Mouse (Mus musculus): Measurements from ENCODE around the gene Hnrnpl. TPM values are rescaled to one million over a fixed set of nuclear protein-coding genes. Genes with fewer than 3 reads are reported as not detected.

Hnrnpl gene
- polyA plus RNA-seq, 1 experiment = 837 TPM

DNA sequence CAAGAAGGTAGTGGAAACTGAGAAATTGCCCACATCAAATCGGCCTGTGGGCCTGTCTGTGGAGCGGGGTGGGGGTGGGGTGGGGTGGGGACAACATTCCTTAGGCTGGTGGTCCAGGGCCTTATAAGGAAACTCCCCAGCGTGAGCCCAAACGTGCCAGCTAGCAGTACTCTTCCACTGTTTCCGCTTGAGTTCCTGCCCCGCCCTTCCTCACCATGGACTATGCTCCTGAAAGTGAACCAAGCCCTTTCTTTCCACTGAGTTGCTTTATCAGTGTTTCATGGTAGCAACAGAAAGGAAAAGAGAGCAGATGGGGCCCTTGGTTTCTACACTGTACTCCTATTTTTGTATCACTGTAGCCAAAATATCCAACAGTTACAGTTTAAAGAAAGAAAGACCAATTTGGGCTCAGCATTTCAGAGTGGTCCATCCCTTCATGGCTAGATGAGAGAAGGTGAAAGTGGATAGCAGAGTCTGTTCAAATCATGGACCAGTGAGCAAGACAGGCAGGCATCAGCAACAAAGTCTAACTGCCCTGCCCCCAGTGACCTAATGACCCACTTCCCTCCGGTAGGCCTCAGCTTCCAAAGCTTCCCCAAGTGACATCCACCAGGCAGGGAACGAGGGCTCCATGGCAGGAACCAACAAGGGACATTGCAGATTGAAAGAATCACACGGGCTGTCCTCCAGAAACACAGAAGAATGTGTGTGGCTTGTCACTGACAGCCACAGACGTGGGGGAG is 5.3 kb upstream of the Hnrnpl start:
- TF ChIP-seq GATA1 (IDR thresholded peaks at IDR 0.05; ENCODE audit: low read length) = no peak

DNA sequence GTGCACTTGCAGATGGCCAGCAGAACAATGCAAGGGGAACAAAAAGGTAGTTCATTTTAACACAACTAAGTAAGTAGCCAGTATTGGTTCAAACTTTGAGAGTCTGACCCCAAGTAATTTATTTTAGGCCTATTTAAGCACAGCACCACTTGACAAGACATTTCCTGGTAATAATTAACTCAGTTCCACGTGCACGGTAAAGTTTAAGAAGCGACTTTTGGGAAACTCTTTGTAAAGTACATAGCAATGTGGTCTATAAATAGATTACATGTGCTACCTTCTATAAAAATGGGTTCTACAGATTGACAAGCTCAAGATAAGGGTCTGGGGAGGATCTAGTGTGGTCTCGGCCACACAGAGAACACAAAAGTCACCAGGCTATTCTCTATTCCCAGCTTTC is 4.6 kb upstream of the Hnrnpl start:
- TF ChIP-seq GATA1 (IDR thresholded peaks at IDR 0.05; ENCODE audit: low read length) = no peak

DNA sequence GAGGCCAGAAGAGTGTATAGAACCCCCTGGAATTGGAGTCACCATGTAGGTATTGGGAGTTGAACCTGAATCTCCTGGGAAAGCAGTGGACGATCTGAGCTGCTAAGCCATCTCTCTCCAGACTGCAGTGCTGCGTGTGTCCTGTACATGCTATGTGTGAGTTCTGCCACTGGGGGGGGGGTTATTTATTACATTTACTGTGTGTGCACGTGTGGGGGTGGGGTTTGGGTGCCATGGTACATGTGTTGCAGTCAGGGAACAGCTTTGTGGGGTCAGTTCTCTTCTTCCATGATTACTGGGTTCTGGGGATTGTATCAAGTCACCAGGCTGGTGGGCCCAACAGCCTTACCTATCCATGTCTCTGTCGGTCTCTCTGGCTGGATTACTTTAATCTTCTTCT is 1.5 kb upstream of the Hnrnpl start:
- TF ChIP-seq GATA1 (IDR thresholded peaks at IDR 0.05; ENCODE audit: low read length) = no peak

DNA sequence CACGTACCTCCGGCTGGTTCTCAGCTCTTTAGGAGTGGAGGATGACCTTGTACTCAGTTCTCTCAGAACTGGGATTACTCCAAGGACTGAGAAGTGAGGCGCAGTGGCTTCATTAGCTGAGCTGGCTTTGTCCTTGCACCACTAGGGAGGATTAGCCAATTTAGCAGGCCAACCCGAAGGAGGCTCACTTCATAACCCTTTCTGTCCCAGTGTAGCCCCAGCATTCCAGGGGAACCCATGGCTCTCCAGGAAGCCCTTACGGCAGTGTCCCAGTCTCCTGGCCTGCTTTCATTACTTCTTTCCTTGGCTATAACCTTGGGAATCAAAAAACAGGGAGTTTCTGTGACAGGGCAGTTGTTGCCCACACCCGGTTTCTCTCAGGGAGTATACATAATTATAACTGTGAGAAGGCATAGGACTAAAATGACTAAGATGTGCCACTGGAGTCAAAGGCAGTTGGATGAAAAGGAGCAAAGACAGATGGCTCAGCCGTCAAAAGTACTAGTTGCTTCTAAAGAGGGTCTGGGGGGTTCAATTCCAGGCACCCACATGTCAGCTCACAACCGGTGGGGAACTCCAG is 610 bp upstream of the Hnrnpl start:
- no peak for TF ChIP-seq GATA1 (IDR thresholded peaks at IDR 0.05; ENCODE audit: low read length)

DNA sequence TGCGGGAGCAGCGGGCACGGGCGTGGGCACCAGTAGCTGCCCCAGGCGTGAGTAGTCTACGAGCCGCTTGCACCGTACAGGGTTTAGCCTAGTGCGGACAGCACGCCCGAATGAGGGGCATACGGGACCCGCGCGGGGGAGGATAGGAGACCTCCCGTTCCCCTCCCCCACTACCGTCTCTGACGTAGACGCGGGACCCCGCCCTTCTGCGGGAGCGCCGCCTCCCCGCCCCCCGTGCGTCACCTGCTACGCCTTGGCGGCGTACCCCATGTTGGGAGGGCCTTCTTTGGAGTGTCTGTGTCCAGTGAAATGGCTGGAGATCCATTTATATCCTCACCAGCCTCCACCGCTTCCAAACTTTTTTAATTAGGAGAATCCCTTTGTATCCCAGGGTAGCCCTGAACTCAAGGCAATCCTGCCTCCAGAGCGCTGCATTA is 634 bp downstream of the Hnrnpl start:
- TF ChIP-seq GATA1 (IDR thresholded peaks at IDR 0.05; ENCODE audit: low read length) = no peak

DNA sequence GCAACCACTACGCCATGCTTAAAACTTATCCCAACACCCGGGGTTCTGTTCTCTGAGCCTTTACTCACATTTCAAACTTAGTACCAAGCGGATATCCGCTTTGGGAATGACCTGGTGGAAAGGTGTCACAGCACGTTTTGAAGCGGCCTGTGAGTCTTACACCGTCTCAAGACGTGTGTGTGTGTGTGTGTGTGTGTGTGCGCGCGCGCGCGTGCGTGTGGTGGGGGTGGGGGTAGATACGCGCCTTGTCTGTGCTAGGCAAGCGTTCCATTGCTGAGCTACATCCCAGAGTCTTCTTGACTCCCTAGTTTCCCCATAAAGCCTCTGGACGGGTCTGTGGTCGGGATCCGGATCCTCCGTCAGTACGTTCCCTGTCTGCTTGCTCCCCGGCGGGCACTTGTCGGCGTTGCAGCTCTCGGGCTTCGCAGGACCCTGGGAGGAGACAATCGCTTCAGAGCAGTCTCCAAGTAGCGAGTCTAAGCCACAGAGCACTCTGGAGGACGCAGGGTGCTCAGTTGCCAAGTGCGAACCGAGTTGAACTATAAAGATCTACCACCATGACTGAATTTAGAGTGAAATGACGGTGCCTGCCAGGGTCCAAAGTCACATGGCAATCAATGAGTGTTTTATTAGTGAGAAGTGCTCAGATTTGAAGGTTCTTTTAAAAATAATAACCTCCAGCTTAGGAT is 1.2 kb downstream of the Hnrnpl start:
- no peak for TF ChIP-seq GATA1 (IDR thresholded peaks at IDR 0.05; ENCODE audit: low read length)

DNA sequence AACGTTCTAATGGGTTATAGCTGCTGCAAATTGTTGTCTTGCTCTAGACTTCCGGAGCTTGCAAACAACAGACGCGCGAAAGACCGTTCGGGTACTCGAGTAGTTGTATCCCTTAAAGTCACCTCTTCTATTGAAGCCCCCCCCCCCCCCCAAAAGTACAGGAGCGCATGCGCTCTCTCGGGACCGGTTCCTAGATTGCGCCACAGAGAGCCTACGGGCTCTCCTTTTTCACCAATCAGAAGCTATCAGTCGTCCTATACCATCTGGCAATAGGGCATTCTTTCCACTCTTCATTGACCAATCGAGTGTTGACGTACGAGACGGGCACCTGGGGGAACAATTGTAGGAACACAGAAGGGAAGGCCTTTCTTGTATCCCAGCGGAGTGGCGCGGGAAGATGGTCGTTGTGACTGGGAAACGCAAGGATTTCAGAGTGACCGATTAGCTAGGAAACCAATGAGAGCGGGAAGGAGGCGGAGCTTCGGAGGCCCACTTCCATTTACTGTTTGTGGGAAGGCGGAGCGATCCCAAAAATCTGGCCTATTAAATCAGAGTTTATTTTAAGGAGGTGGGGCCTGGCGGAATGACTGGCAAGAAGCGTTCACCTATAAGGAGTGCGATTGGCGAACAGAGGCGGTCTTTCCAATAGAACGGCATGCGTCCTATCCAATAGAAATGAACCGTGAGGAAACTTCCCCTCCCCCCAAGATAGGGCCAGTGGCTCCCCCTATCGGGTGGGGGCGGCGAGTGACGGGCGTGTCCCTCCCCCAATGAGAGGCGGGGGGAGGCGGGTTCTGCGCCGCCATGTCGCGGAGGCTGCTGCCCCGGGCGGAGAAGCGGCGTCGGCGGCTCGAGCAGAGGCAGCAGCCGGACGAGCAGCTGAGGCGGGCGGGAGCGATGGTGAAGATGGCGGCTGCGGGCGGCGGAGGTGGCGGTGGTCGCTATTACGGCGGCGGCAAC is 2.0 kb downstream of the Hnrnpl start:
- TF ChIP-seq GATA1 (IDR thresholded peaks at IDR 0.05; ENCODE audit: low read length) = no peak

DNA sequence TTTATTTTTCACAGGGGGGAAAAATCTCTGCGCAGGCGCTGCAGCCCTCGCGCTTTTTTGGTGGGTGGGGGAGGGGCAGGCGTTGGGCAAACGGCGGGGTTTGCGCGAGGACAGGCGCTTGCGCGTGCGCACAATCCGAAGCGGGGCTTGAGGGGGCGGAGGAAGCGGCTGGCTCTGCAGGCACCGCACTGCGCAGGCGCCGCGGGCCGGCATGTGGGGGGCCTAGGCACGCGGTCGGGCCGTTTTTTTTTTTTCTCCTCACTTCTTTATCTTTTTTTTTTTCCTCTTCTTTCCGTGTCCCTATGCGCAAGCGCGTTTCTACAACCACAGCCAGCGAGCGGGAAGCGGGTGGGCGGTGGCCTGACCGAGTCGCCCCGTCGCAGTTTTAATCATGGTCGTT is 2.9 kb downstream of the Hnrnpl start:
- no peak for TF ChIP-seq GATA1 (IDR thresholded peaks at IDR 0.05; ENCODE audit: low read length)

DNA sequence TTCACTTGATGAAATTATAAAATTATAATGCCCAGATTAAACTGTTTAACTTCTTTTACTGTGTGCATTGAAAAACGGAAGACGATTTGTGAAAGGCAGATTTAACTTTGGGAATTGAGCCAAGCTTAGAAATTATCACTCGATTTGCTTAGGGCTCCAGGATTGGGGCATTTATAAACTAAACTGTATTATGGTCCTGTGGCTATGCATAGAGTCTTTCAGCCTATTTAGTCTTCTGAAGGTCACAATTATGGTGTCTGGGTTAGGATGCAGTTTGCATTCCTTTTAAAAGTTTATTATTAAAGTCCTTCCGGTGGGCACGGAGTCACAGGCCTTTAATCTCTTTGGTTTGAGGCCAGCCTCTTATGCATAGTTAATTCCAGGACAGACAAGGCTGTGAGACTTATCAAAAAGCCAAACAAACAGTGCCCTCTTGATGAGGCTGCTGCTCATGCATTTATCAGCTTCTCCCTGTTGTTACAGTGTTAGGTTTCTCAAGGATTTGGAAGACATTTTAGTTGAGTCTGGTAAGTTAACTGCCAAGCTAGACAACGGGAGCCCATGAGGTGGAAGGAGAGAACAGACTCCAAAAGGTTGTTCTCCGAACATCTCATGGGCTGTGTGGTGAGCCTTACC is 3.4 kb downstream of the Hnrnpl start:
- TF ChIP-seq GATA1 (IDR thresholded peaks at IDR 0.05; ENCODE audit: low read length) = no peak

DNA sequence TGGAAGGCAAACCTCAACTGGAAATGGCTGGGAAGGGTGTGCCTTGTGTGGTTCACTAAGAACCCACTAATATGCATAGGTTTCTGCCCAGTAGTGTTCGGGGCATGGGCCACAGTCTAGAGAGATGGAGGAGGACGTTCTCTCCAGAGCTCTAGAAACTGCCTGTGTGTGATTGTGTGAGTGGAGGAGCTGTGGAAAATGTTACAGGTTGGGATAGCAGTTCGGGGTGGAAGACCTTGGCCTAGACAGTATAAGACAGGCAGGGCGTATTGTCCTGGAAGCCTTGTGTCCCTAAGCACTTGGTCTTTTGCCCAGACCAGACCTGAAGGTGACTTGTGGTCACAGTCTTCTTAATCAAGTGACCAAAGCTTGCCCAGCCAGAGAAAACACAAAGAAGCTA is 4.1 kb downstream of the Hnrnpl start:
- no peak for TF ChIP-seq GATA1 (IDR thresholded peaks at IDR 0.05; ENCODE audit: low read length)

DNA sequence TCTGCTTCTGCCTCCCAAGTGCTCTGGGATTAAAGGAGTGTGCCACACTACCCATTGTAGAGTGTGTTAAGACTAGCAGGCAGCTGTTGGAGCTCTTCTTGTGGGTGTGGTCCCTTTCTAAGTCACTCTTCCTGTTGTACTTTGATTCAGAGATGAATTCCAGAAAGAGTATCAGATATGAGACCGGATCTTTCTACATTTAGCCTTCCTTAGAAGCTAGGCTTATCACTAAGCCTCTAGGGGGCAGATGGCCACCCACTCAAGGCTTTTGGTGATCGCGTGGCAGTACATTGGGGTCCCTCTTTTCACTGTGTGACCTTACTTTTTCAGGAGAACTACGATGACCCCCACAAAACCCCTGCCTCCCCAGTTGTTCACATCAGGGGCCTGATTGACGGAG is 4.6 kb downstream of the Hnrnpl start:
- no peak for TF ChIP-seq GATA1 (IDR thresholded peaks at IDR 0.05; ENCODE audit: low read length)

DNA sequence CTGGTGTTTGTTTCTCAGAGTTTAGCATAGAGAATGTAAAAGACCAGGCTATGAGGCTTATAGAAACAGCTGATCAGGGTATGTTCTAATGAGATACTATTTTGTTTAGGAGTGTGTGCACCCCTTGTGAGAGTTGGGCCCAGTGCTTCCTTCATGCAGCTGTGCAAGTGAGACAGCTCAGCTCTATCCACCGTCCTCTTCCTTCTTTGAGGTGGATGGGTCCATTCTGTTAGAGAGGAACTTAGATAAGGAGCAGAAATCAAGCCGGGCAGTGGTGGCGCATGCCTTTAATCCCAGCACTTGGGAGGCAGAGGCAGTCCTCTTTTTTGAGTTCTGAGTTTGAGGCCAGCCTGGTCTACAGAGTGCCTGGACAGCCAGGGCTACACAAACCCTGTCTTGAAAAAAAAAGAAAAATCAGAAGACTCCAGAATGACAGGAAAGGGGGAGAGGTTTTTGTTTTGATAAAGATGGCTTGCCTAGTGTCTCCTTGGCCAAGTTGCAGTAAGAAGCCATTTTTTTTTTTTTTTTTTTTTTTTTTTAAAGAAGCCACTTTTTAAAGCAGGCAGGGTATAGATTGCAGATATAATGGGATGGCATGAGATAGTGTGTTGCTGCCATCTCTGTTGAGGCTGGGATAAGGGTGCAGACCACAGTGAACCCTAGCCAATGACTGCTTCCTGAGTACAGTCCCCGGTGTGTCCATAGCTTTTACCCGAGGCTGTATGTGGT is 6.1 kb downstream of the Hnrnpl start:
- no peak for TF ChIP-seq GATA1 (IDR thresholded peaks at IDR 0.05; ENCODE audit: low read length)

DNA sequence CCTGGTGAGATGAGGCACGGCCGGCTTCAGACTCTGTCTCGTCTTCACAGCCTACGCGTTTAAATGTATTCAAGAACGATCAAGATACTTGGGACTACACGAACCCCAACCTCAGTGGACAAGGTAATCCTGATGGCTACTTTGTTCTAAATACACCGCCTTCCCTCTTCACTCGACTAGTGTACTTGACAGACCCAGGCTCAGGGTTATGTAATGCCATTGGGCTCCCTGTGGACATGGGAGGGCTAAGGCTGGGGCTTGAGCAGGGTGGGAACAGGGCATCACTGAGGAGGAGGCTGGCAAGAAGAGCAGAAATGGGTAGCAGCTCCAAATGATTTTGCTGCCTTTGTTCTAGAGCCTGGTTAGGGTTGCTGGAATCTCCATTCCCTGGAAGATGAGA is 6.9 kb downstream of the Hnrnpl start:
- TF ChIP-seq GATA1 (IDR thresholded peaks at IDR 0.05; ENCODE audit: low read length) = no peak

DNA sequence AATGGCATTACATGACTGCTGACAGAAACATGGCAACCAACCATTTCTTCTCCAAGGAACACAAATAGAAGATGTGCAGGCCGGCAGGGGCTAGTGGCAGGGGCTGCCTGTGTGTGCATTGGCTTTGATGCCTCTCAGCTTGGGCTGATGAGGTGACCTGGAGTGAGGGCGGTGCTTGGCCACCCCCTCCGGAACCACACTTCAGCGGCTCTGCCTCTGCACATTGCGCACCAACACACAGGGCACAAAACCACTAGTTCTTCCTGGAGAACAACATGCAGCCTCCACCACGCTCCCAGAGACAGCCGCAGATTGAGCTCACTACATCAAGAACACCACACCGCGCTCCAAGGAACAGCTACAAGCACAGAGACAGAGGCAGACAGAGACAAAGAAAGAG is 7.9 kb downstream of the Hnrnpl start:
- TF ChIP-seq GATA1 (IDR thresholded peaks at IDR 0.05; ENCODE audit: low read length) = no peak
